Mouse (Mus musculus) induced T-regulatory cell, adult 2 months (primary cell): Measurements from ENCODE around the gene Cfc1.
A peak's percentile ranks its signal among the peaks of the same experiment; 100 is the strongest.

Source experiments
- DNase-seq: peaks from one replicate; pipeline ENCODE4 v3.0.0-alpha.2; 2012; ENCODE audit warnings: low read depth

Gene Cfc1

GRCm38 (mm10) chr1:34553690-34554089 lies 18.2 kb downstream of the Cfc1 start:
- no peak for DNase-seq

GRCm38 (mm10) chr1:34554275-34554674 lies 18.8 kb downstream of the Cfc1 start:
- DNase-seq, result no peak

- DNase-seq, result no peak
These were observed 25.4 kb downstream of the Cfc1 start, which contains the start of gene Prss40 for GRCm38 (mm10) chr1:34560843-34561242. Prss40 (minus strand) TSS chr1:34560943.

- no peak for DNase-seq
These were observed 29.1 kb downstream of the Cfc1 start for GRCm38 (mm10) chr1:34564383-34565045.

- no peak for DNase-seq
These were observed 32.7 kb downstream of the Cfc1 start for GRCm38 (mm10) chr1:34568120-34568519.

GRCm38 (mm10) chr1:34569876-34570275 lies 34.4 kb downstream of the Cfc1 start:
- no peak for DNase-seq

GRCm38 (mm10) chr1:34571431-34571830 lies 36.0 kb downstream of the Cfc1 start:
- DNase-seq, result no peak

- DNase-seq, result no peak
These were observed 37.8 kb downstream of the Cfc1 start for GRCm38 (mm10) chr1:34573221-34573620.

- peak; percentile 62 for DNase-seq
These were observed 43.7 kb downstream of the Cfc1 start, which contains the start of gene Amer3 for GRCm38 (mm10) chr1:34578851-34579781. Amer3 (plus strand) TSS chr1:34579657.

GRCm38 (mm10) chr1:34579782-34580356 lies 44.4 kb downstream of the Cfc1 start:
- DNase-seq, result no peak

GRCm38 (mm10) chr1:34582218-34582617 lies 46.8 kb downstream of the Cfc1 start:
- DNase-seq, result no peak

- no peak for DNase-seq
These were observed 48.4 kb downstream of the Cfc1 start for GRCm38 (mm10) chr1:34583821-34584263.

- DNase-seq, result no peak
These were observed 49.3 kb downstream of the Cfc1 start for GRCm38 (mm10) chr1:34584736-34585135.

GRCm38 (mm10) chr1:34587298-34588096 lies 52.0 kb downstream of the Cfc1 start:
- DNase-seq, result no peak
